Mouse (Mus musculus) left cerebral cortex, postnatal 10 days (tissue): Measurements from ENCODE around the gene Hdac9. TPM values are rescaled to one million over a fixed set of nuclear protein-coding genes. Genes with fewer than 3 reads are reported as not detected.
A peak's percentile ranks its signal among the peaks of the same experiment; 100 is the strongest.

Experiments
- DNase-seq, 2 experiments: peaks; one replicate each; pipeline ENCODE4 v3.0.0; 2021 to 2022; ENCODE audit warnings: low spot score in 2 of 2, mixed read lengths in 1 of 2; ENCODE audit errors: extremely low spot score in 1 of 2
- intact Hi-C: fragments of 180-260 bp; cut with DNase I; formaldehyde crosslinking; loops from one replicate; pipeline ENCODE4 v1.15.1; 2025
- total RNA-seq, 2 experiments: library from RNA; stranded (reverse); gene quantifications; 2 replicates each; pipeline ENCODE4 v1.2.3; 2021

Hdac9 gene
- 10 to 100 TPM; 55.6 to 66.8 TPM for total RNA-seq

- intact Hi-C loops, result no loop called here
These were observed at the start of gene Hdac9 for GRCm38 (mm10) chr12:34916995-34917394. TSS of gene Hdac9 (minus strand) at chr12:34917095.

GRCm38 (mm10) chr12:34949066-34949706, 32.3 kb upstream of the Hdac9 start:
- intact Hi-C loops, result no loop called here
- no peak for DNase-seq

More at GRCm38 (mm10) chr12:34916995-34917394, at the start of gene Hdac9:
- no peak for DNase-seq

- intact Hi-C loops, result no loop called here
These were observed 21.0 kb upstream of the Hdac9 start for GRCm38 (mm10) chr12:34937918-34938317.

GRCm38 (mm10) chr12:34908008-34908407, 8.9 kb downstream of the Hdac9 start:
- intact Hi-C loops, result loop anchor here (5.0 to 10.0 kb wide), 3 partner anchors 86 to 243 kb away; no protein-coding TSS in a partner anchor

More at GRCm38 (mm10) chr12:34937918-34938317, 21.0 kb upstream of the Hdac9 start:
- no peak for DNase-seq

GRCm38 (mm10) chr12:34907506-34907850, 9.4 kb downstream of the Hdac9 start:
- peak in 1 of 2 experiments; percentile 15 for DNase-seq
- intact Hi-C loops, result loop anchor here (5.0 to 10.0 kb wide), 3 partner anchors 85 to 243 kb away; no protein-coding TSS in a partner anchor

More at GRCm38 (mm10) chr12:34908008-34908407, 8.9 kb downstream of the Hdac9 start:
- no peak for DNase-seq

- intact Hi-C loops, result loop anchor here (5.0 to 10.0 kb wide), 3 partner anchors 85 to 242 kb away; no protein-coding TSS in a partner anchor
- peak; percentile 6 to 49 for DNase-seq
These were observed 10.0 kb downstream of the Hdac9 start for GRCm38 (mm10) chr12:34906704-34907505.

GRCm38 (mm10) chr12:34906376-34906703, 10.6 kb downstream of the Hdac9 start:
- intact Hi-C loops, result loop anchor here (5.0 to 10.0 kb wide), 3 partner anchors 84 to 242 kb away; no protein-coding TSS in a partner anchor

GRCm38 (mm10) chr12:34900241-34900640, 16.7 kb downstream of the Hdac9 start:
- DNase-seq, result no peak
- intact Hi-C loops, result loop anchor here (10.0 kb wide), 1 partner anchor 235 kb away; no protein-coding TSS in a partner anchor

More at GRCm38 (mm10) chr12:34906376-34906703, 10.6 kb downstream of the Hdac9 start:
- DNase-seq, result no peak

- intact Hi-C loops, result no loop called here
These were observed 22.0 kb downstream of the Hdac9 start for GRCm38 (mm10) chr12:34894867-34895266.

GRCm38 (mm10) chr12:34888694-34889093, 28.2 kb downstream of the Hdac9 start:
- intact Hi-C loops, result no loop called here
- DNase-seq, result no peak

More at GRCm38 (mm10) chr12:34894867-34895266, 22.0 kb downstream of the Hdac9 start:
- no peak for DNase-seq

GRCm38 (mm10) chr12:34874926-34875325, 42.0 kb downstream of the Hdac9 start:
- intact Hi-C loops, result no loop called here
- DNase-seq, result no peak

- intact Hi-C loops, result no loop called here
- no peak for DNase-seq
These were observed 45.9 kb downstream of the Hdac9 start for GRCm38 (mm10) chr12:34871028-34871427.

- intact Hi-C loops, result no loop called here
- DNase-seq, result no peak
These were observed 75.7 kb downstream of the Hdac9 start for GRCm38 (mm10) chr12:34841196-34841595.

GRCm38 (mm10) chr12:34837318-34837717, 79.6 kb downstream of the Hdac9 start:
- intact Hi-C loops, result no loop called here
- no peak for DNase-seq

- intact Hi-C loops, result no loop called here
These were observed 80.0 kb downstream of the Hdac9 start for GRCm38 (mm10) chr12:34836864-34837263.

GRCm38 (mm10) chr12:34836085-34836484, 80.8 kb downstream of the Hdac9 start:
- no peak for DNase-seq
- intact Hi-C loops, result no loop called here

More at GRCm38 (mm10) chr12:34836864-34837263, 80.0 kb downstream of the Hdac9 start:
- DNase-seq, result no peak

- intact Hi-C loops, result no loop called here
- no peak for DNase-seq
These were observed 81.4 kb downstream of the Hdac9 start for GRCm38 (mm10) chr12:34835493-34835892.

GRCm38 (mm10) chr12:34828684-34829083, 88.2 kb downstream of the Hdac9 start:
- intact Hi-C loops, result no loop called here
- DNase-seq, result no peak

- intact Hi-C loops, result no loop called here
- no peak for DNase-seq
These were observed 90.0 kb downstream of the Hdac9 start for GRCm38 (mm10) chr12:34826931-34827330.

GRCm38 (mm10) chr12:34820229-34820628, 96.7 kb downstream of the Hdac9 start:
- no peak for DNase-seq
- intact Hi-C loops, result loop anchor here (5.0 kb wide), 1 partner anchor 87 kb away; no protein-coding TSS in a partner anchor
